Mouse (Mus musculus): ENCODE results near the gene Scp2. TPM values are rescaled to one million over a fixed set of nuclear protein-coding genes. Genes with fewer than 3 reads are reported as not detected.

Gene Scp2
- polyA plus RNA-seq, 1 experiment from 2014 or later, result 532 TPM

GRCm38 (mm10) chr4:108031502-108032351 lies 113.1 kb downstream of the Scp2 start:
- H3K9ac ChIP-seq (replicated peaks; ENCODE audit: low read depth), result 0 out of 2 replicates have a peak overlapping the region, but pooled peaks have one; percentile 34
- peaks cover 7% of the 10 kb centered on the region; the same call in 1 of the 2 replicates for H3K4me1 ChIP-seq (ENCODE audit: insufficient read depth, low read depth, low read length)
- H3K4me2 ChIP-seq (replicated peaks; ENCODE audit: low read depth, low read length), result peak overlapping the region; percentile 96
- H3K27me3 ChIP-seq (replicated peaks; ENCODE audit: insufficient read depth, low read length), result peaks cover 18% of the 10 kb centered on the region
- DNase-seq (ENCODE audit: low spot score) (peak; percentile 59), ATAC-seq (peak; percentile 64)
- H3K36me3 ChIP-seq (ENCODE audit: insufficient read depth, low read length), result no peaks in the 10 kb centered on the region
- peak overlapping the region; percentile 57 for H3K4me3 ChIP-seq (ENCODE audit: low read depth, low read length)
- no peaks in the 10 kb centered on the region for H3K9me3 ChIP-seq (ENCODE audit: low read length)
- TF ChIP-seq CTCF (IDR thresholded peaks at IDR 0.05) (no peak), EP300 (IDR thresholded peaks at IDR 0.05) (no peak)
- no peak overlapping the region for H3K27ac ChIP-seq (ENCODE audit: low read length)
- WGBS, result under 1% methylated on average over 37 of the region's 86 CpGs

- no peaks in the 10 kb centered on the region for H3K36me3 ChIP-seq (ENCODE audit: insufficient read depth, low read length)
- peak overlapping the region; percentile 57 for H3K4me3 ChIP-seq (ENCODE audit: low read depth, low read length)
- peak overlapping the region; percentile 96 for H3K4me2 ChIP-seq (replicated peaks; ENCODE audit: low read depth, low read length)
- TF ChIP-seq CTCF (IDR thresholded peaks at IDR 0.05) (no peak), EP300 (IDR thresholded peaks at IDR 0.05) (no peak)
- H3K9ac ChIP-seq (replicated peaks; ENCODE audit: low read depth), result no peak overlapping the region
- DNase-seq (ENCODE audit: low spot score), result no peak
- WGBS, result 4% methylated on average over 22 of the region's 22 CpGs
- H3K9me3 ChIP-seq (ENCODE audit: low read length), result no peaks in the 10 kb centered on the region
- no peak for ATAC-seq
- H3K27me3 ChIP-seq (replicated peaks; ENCODE audit: insufficient read depth, low read length), result peaks cover 18% of the 10 kb centered on the region
- peaks cover 7% of the 10 kb centered on the region; the same call in 1 of the 2 replicates for H3K4me1 ChIP-seq (ENCODE audit: insufficient read depth, low read depth, low read length)
- no peak overlapping the region for H3K27ac ChIP-seq (ENCODE audit: low read length)
Measured at GRCm38 (mm10) chr4:108030888-108031501, 113.8 kb downstream of the Scp2 start.

- Histone ChIP-seq H3K4me2 (replicated peaks; ENCODE audit: low read depth, low read length) (no peak overlapping the region), H3K4me1 (ENCODE audit: insufficient read depth, low read depth, low read length) (peaks cover 2% of the 10 kb centered on the region; the same call in 1 of the 2 replicates), H3K27me3 (replicated peaks; ENCODE audit: insufficient read depth, low read length) (peaks cover 8% of the 10 kb centered on the region), H3K4me3 (ENCODE audit: low read depth, low read length) (no peak overlapping the region), H3K36me3 (ENCODE audit: insufficient read depth, low read length) (no peaks in the 10 kb centered on the region), H3K9ac (replicated peaks; ENCODE audit: low read depth) (no peak overlapping the region), H3K9me3 (ENCODE audit: low read length) (no peaks in the 10 kb centered on the region), H3K27ac (ENCODE audit: low read length) (no peak overlapping the region)
- 26% methylated on average over 3 of the region's 3 CpGs for WGBS
- DNase-seq (ENCODE audit: low spot score) (no peak), ATAC-seq (no peak)
- TF ChIP-seq EP300 (IDR thresholded peaks at IDR 0.05) (no peak), CTCF (IDR thresholded peaks at IDR 0.05) (no peak)
Measured at GRCm38 (mm10) chr4:108026193-108026592, 118.6 kb downstream of the Scp2 start.

- no peak overlapping the region for H3K4me3 ChIP-seq (ENCODE audit: low read depth, low read length)
- TF ChIP-seq EP300 (IDR thresholded peaks at IDR 0.05), result 0 out of 2 replicates have a peak, but pooled peaks have one; percentile 19
- no peak for TF ChIP-seq CTCF (IDR thresholded peaks at IDR 0.05)
- 14% methylated on average over 10 of the region's 10 CpGs for WGBS
Measured at GRCm38 (mm10) chr4:108025269-108025668, 119.5 kb downstream of the Scp2 start.

GRCm38 (mm10) chr4:108024641-108025040 lies 120.2 kb downstream of the Scp2 start:
- TF ChIP-seq CTCF (IDR thresholded peaks at IDR 0.05), result no peak
- no peak for TF ChIP-seq EP300 (IDR thresholded peaks at IDR 0.05)
- Histone ChIP-seq H3K27ac (ENCODE audit: low read length) (peak overlapping the region; percentile 57; the same call in 1 of the 2 replicates), H3K4me3 (ENCODE audit: low read depth, low read length) (no peak overlapping the region), H3K36me3 (ENCODE audit: insufficient read depth, low read length) (no peaks in the 10 kb centered on the region), H3K9ac (replicated peaks; ENCODE audit: low read depth) (no peak overlapping the region), H3K9me3 (ENCODE audit: low read length) (no peaks in the 10 kb centered on the region), H3K27me3 (replicated peaks; ENCODE audit: insufficient read depth, low read length) (no peaks in the 10 kb centered on the region), H3K4me1 (ENCODE audit: insufficient read depth, low read depth, low read length) (no peaks in the 10 kb centered on the region), H3K4me2 (replicated peaks; ENCODE audit: low read depth, low read length) (no peak overlapping the region)
- 45% methylated on average over 5 of the region's 5 CpGs for WGBS
- DNase-seq (ENCODE audit: low spot score), result peak; percentile 58
- ATAC-seq, result peak; percentile 73

More at GRCm38 (mm10) chr4:108025269-108025668, 119.5 kb downstream of the Scp2 start:
- Histone ChIP-seq H3K4me1 (ENCODE audit: insufficient read depth, low read depth, low read length) (no peaks in the 10 kb centered on the region), H3K4me2 (replicated peaks; ENCODE audit: low read depth, low read length) (no peak overlapping the region), H3K36me3 (ENCODE audit: insufficient read depth, low read length) (no peaks in the 10 kb centered on the region), H3K9me3 (ENCODE audit: low read length) (no peaks in the 10 kb centered on the region), H3K9ac (replicated peaks; ENCODE audit: low read depth) (no peak overlapping the region), H3K27ac (ENCODE audit: low read length) (no peak overlapping the region), H3K27me3 (replicated peaks; ENCODE audit: insufficient read depth, low read length) (peaks cover 3% of the 10 kb centered on the region; the same call in 1 of the 2 replicates)
- DNase-seq (ENCODE audit: low spot score) (peak; percentile 87), ATAC-seq (peak; percentile 92)

- no peak overlapping the region for H3K9ac ChIP-seq (replicated peaks; ENCODE audit: low read depth)
- no peaks in the 10 kb centered on the region for H3K4me1 ChIP-seq (ENCODE audit: insufficient read depth, low read depth, low read length)
- H3K27me3 ChIP-seq (replicated peaks; ENCODE audit: insufficient read depth, low read length), result no peaks in the 10 kb centered on the region
- H3K27ac ChIP-seq (ENCODE audit: low read length), result no peak overlapping the region
- no peak overlapping the region for H3K4me2 ChIP-seq (replicated peaks; ENCODE audit: low read depth, low read length)
- H3K9me3 ChIP-seq (ENCODE audit: low read length), result no peaks in the 10 kb centered on the region
- no peak overlapping the region for H3K4me3 ChIP-seq (ENCODE audit: low read depth, low read length)
- 84% methylated on average over 4 of the region's 4 CpGs for WGBS
- no peak for DNase-seq (ENCODE audit: low spot score)
- no peak for ATAC-seq
- H3K36me3 ChIP-seq (ENCODE audit: insufficient read depth, low read length), result no peaks in the 10 kb centered on the region
- no peak for TF ChIP-seq EP300 (IDR thresholded peaks at IDR 0.05)
- no peak for TF ChIP-seq CTCF (IDR thresholded peaks at IDR 0.05)
Measured at GRCm38 (mm10) chr4:108023186-108023585, 121.6 kb downstream of the Scp2 start.

Measured in lung, postnatal 0 days (tissue).